Mouse (Mus musculus): ENCODE data around the gene Olfr1262.

Olfr1262 gene

GRCm38 (mm10) chr2:89999845-90000244 is at the start of gene Olfr1262:
TSS of gene Olfr1262 (plus strand) at chr2:90000145.
- in situ Hi-C loops (cut with MboI, MseI): no loop called here

- in situ Hi-C loops (cut with MboI, MseI): no loop called here
Observed at GRCm38 (mm10) chr2:89974184-89974583, 25.8 kb upstream of the Olfr1262 start, which contains the start of gene Olfr1260. TSS of gene Olfr1260 (plus strand) at chr2:89974340.

GRCm38 (mm10) chr2:89977709-89978108 is 22.2 kb upstream of the Olfr1262 start:
- in situ Hi-C loops (cut with MboI, MseI): no loop called here

GRCm38 (mm10) chr2:89990921-89991320 is 9.0 kb upstream of the Olfr1262 start, which contains the start of gene Olfr1261:
TSS of gene Olfr1261 (plus strand) at chr2:89991221.
- in situ Hi-C loops (cut with MboI, MseI): no loop called here

- in situ Hi-C loops (cut with MboI, MseI): no loop called here
Observed at GRCm38 (mm10) chr2:90011831-90012230, 11.9 kb downstream of the Olfr1262 start, which contains the start of gene Olfr1263. TSS of gene Olfr1263 (plus strand) at chr2:90012131.

GRCm38 (mm10) chr2:90025477-90025876 is 25.5 kb downstream of the Olfr1262 start, which contains the start of gene Olfr1264:
TSS of gene Olfr1264 (minus strand) at chr2:90025577.
- in situ Hi-C loops (cut with MboI, MseI): no loop called here

GRCm38 (mm10) chr2:90035037-90035436 is 35.1 kb downstream of the Olfr1262 start, which contains the start of gene Olfr1265:
TSS of gene Olfr1265 (plus strand) at chr2:90035337.
- in situ Hi-C loops (cut with MboI, MseI): no loop called here

Data from T-helper 2 cell (primary cell).